Mouse (Mus musculus) thymus, adult 2 months (tissue): Measurements from ENCODE around the gene Chmp4b.

Source experiments
- CTCF ChIP-seq: fragments of 200-500 bp; IDR thresholded peaks from 2 replicates; pipeline ENCODE4 v1.5.1; 2012; ENCODE audit warnings: mild to moderate bottlenecking, control low read depth, low read length, moderate library complexity, borderline replicate concordance; ENCODE audit not compliant: control insufficient read depth, poor library complexity, insufficient read depth; ENCODE audit errors: extremely low read depth
- POLR2A ChIP-seq: fragments of 200-500 bp; IDR thresholded peaks from 2 replicates; pipeline ENCODE4 v1.6.1; 2012; ENCODE audit warnings: mild to moderate bottlenecking, low read length, control low read depth, moderate library complexity; ENCODE audit not compliant: control insufficient read depth, poor library complexity, insufficient read depth; ENCODE audit errors: extremely low read depth

- no peak for TF ChIP-seq POLR2A
- TF ChIP-seq CTCF = no peak
Measured at GRCm38 (mm10) chr2:154699360-154699759, 47.9 kb downstream of the Chmp4b start.
